Mouse (Mus musculus): ENCODE measurements around the gene Kif5c. TPM values are rescaled to one million over a fixed set of nuclear protein-coding genes. Genes with fewer than 3 reads are reported as not detected.

Gene Kif5c
- polyA plus RNA-seq, 1 experiment from 2014 or later = 178 TPM

DNA sequence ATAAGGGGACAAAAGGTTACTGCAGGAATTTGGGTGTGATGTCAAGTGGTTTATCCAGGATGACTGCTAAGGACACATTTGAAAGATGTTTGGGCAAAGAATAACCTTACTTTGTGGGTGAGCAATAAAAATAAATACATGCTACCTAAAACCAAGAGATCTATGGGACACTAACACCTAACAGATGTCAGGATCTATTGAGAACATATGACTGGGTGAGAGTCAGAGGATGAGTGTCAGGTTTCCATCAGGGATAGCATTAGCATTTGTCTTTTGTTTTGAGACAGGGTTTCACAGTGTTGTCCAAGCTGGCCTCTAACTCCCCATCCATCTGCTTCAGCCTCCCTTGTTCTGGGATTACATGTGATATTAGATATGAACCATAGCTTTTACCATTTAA, 26.2 kb upstream of the Kif5c start:
- Histone ChIP-seq H3K9me3 (no peaks in the 10 kb centered on the region), H3K4me1 (replicated peaks) (no peaks in the 10 kb centered on the region), H3K4me2 (no peak overlapping the region), H3K4me3 (no peak overlapping the region), H3K36me3 (no peaks in the 10 kb centered on the region), H3K27me3 (no peaks in the 10 kb centered on the region), H3K27ac (no peak overlapping the region), H3K9ac (no peak overlapping the region)
- no peak for ATAC-seq (ENCODE audit: low FRiP score)

DNA sequence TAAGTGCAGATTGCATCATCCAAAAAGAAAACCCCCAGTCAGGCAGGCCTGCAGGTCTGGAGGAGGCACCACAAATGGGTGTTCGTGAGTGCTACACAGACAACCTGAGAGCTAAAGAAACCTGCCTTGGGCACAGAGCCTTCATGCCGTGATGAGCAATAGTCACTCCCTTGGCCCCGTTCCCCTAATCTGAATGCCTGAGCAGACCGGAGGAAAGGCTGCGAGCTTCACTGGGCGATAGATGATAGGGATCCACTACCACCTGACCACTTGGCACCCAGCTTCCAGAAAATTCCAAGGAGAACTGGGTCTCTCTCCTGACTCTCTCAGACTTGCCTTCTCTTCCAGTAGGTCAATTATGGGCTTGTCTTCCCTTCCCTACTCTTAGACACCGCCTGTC, 24.2 kb upstream of the Kif5c start:
- H3K4me3 ChIP-seq = no peak overlapping the region
- ATAC-seq (ENCODE audit: low FRiP score) = no peak
- H3K36me3 ChIP-seq = no peaks in the 10 kb centered on the region
- H3K4me2 ChIP-seq = no peak overlapping the region
- H3K4me1 ChIP-seq (replicated peaks) = peaks cover 6% of the 10 kb centered on the region; the same call in 1 of the 2 replicates
- H3K9me3 ChIP-seq = no peaks in the 10 kb centered on the region
- H3K27me3 ChIP-seq = no peaks in the 10 kb centered on the region
- H3K9ac ChIP-seq = no peak overlapping the region
- WGBS = 90% methylated on average over 7 of the region's 7 CpGs
- no peak overlapping the region for H3K27ac ChIP-seq

DNA sequence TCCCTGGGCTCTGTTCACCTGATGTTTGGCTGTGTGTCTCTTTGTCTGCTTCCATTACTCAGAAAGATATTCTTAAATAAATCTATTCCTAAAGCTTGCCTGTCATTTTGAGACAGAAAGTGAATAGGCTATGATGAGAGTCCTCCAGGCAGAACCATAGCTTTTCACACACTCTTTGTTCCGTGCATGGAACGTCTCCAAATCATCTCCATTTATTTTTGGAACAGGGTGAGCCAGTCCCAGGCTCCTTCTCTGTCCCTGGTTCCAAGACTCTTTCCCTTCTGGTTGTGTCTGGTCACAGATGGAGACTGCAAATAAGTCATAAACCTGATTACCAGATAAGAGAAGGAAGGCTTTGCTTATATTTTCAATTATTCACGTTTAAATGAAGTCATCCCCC, 22.8 kb upstream of the Kif5c start:
- Histone ChIP-seq H3K27me3 (no peaks in the 10 kb centered on the region), H3K36me3 (no peaks in the 10 kb centered on the region), H3K4me3 (no peak overlapping the region), H3K4me2 (no peak overlapping the region), H3K27ac (no peak overlapping the region), H3K4me1 (replicated peaks) (peaks cover 13% of the 10 kb centered on the region), H3K9me3 (no peaks in the 10 kb centered on the region), H3K9ac (no peak overlapping the region)
- 88% methylated on average over 3 of the region's 3 CpGs for whole genome bisulfite sequencing
- ATAC-seq (ENCODE audit: low FRiP score) = no peak

DNA sequence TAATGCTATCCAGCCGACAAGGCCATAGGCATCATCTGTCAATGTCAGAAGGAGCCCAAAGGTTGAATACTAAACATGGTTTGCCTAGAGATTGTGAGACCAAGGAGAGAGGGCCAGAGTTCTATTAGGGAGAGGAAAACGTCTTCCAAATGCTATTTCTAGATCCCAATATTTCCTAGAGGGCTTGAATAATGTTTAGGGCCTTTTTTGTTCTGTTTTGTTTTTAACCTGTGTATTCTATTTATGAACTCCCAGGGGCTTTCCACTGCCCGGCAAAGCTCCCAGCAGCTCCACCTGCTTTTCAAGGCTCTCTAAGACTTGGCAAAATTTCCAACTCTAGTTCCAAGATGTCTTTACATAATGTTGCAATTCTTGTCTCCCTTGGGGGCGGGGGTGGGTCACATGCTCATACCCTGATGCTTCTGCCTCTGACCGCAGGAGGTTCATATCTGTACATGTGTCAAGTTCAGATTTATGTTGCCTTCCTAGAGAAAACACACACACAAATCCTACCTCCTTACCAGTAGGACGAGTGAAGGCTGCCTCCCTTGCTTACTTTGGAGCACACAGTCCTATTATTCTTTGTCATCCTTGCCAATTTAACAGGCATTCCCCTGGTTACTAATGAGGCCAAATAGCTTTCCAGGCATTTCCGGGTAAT, 18.9 kb upstream of the Kif5c start:
- WGBS = 39% methylated on average over 7 of the region's 7 CpGs
- H3K9me3 ChIP-seq = no peaks in the 10 kb centered on the region
- peak; percentile 67 for ATAC-seq (ENCODE audit: low FRiP score)
- H3K4me2 ChIP-seq = no peak overlapping the region
- no peaks in the 10 kb centered on the region for H3K36me3 ChIP-seq
- H3K9ac ChIP-seq = no peak overlapping the region
- peak overlapping the region; percentile 48 for H3K27ac ChIP-seq
- H3K4me1 ChIP-seq (replicated peaks) = peaks cover 16% of the 10 kb centered on the region
- no peak overlapping the region for H3K4me3 ChIP-seq
- no peaks in the 10 kb centered on the region for H3K27me3 ChIP-seq

DNA sequence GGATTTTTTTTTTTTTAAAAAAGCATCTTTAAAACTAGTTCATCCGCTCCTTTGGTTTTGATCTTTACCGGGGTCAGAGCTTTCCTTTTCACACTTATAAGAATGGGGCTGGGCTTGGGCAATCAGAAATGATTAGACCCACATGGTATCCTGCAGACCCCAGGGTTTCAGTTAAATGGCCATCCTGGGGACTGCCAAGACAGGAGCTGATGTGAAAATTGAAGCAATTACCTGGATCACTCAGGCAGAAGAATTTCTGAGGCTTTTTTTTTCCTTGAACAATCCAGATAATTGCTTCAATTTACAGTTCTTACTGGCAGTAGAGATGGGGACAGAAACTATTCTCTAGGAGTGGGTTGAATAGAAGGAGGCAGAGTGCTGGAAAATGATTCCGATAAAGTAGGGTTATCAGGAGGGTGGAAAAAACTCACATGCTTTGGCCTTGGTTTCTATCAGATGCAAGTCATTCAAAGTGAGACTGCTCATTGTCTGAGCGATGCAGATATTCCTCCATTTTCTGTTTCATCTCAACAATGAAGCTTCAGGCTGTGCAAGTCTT, 16.2 kb upstream of the Kif5c start:
- H3K27me3 ChIP-seq = no peaks in the 10 kb centered on the region
- no peak overlapping the region for H3K4me2 ChIP-seq
- peak overlapping the region; percentile 66 for H3K27ac ChIP-seq
- no peak overlapping the region for H3K9ac ChIP-seq
- no peaks in the 10 kb centered on the region for H3K9me3 ChIP-seq
- H3K36me3 ChIP-seq = no peaks in the 10 kb centered on the region
- 70% methylated on average over 4 of the region's 4 CpGs for WGBS
- ATAC-seq (ENCODE audit: low FRiP score) = no peak
- H3K4me1 ChIP-seq (replicated peaks) = peaks cover 16% of the 10 kb centered on the region
- no peak overlapping the region for H3K4me3 ChIP-seq

DNA sequence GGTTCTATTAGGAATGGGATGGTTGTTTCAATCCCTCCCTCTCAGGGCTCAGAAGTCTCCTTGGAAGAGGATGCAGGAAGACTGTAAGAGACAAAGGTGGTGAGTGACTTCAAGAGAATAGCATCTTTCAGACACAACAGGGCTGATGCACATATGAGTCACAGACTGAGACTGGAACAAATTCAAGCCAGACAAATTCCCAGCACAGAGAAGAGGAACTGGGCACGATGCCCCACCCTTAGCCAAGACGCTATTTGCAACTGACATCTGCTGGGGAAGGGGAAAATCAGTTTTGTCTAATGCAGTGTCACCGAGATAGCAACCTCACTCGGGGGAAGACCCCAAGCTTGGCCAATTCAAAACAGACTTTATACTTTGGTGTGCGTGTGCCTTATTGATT, 9.5 kb upstream of the Kif5c start:
- WGBS = 81% methylated on average over 5 of the region's 5 CpGs
- Histone ChIP-seq H3K27me3 (0 out of 2 replicates have a peak, but pooled peaks cover 3% of the 10 kb centered on the region), H3K9me3 (no peaks in the 10 kb centered on the region), H3K9ac (no peak overlapping the region), H3K4me3 (no peak overlapping the region), H3K4me1 (replicated peaks) (no peaks in the 10 kb centered on the region), H3K27ac (no peak overlapping the region), H3K4me2 (no peak overlapping the region), H3K36me3 (no peaks in the 10 kb centered on the region)
- no peak for ATAC-seq (ENCODE audit: low FRiP score)

DNA sequence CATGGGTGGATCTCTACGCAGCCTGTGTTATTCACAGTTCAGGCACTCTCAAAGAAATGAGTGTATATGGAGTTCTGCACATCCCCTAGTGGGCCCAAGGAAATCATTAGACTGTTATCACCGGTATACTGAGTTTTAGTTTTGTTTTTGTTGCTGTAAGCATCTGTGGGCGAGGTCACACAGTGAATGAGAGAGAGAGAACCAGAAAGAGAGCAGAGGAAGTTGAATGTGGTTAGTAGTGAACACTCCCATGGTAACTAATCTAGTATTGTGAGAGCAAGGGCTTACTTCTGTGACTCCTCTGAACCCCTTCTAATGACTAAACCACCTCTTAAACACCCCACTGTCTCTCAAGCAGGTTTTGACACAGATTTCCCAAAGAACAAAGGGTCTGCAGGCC, 2.3 kb upstream of the Kif5c start:
- no peak for ATAC-seq (ENCODE audit: low FRiP score)
- Histone ChIP-seq H3K4me1 (replicated peaks) (peaks cover 13% of the 10 kb centered on the region), H3K9ac (no peak overlapping the region), H3K27me3 (0 out of 2 replicates have a peak, but pooled peaks cover 3% of the 10 kb centered on the region), H3K4me3 (no peak overlapping the region), H3K27ac (no peak overlapping the region), H3K4me2 (no peak overlapping the region), H3K36me3 (no peaks in the 10 kb centered on the region), H3K9me3 (no peaks in the 10 kb centered on the region)
- WGBS = 76% methylated on average over 3 of the region's 3 CpGs

DNA sequence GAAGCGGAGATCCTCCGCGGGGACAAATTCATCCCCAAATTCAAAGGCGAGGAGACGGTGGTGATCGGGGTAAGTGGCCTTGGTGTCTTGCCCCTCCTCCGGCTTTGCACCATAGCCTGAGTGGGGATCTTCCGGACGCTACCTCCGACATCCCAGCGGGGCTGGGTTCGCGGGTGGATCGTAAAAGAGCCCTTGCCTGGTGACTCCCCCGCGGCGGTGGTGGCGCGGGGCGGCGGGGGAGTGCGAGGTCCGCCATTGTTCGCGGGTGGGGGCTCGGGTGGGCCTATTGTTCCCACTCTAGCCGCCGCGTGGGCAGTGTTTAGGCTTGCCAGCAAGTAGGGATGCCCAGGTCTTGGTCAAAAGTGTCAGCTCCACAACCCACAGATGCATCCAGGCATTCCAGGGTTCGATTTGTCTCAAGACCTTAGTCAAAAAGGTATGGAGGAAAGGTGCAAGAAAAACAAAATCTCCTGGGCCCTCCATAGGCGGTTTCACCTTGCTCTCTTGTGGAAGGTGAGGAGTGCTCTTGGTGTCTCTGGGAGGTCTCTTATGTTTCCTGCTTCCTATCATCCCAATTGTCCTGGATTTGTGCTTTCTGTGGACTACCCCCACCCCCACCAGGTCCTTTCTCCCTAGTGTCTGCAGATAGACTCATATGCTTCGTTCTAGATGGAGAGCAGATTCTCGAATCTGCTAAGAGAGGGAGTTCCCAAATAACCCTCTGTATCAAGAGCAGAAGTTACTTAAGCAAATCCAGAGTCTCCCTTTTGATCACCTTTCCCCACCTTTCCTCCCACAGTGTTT, 823 bp downstream of the Kif5c start:
- WGBS = under 1% methylated on average over 33 of the region's 33 CpGs
- peak overlapping the region; percentile 94 for H3K9ac ChIP-seq
- H3K27me3 ChIP-seq = no peaks in the 10 kb centered on the region
- peak overlapping the region; percentile 95 for H3K27ac ChIP-seq
- peak overlapping the region; percentile 74 for H3K4me2 ChIP-seq
- peaks cover 30% of the 10 kb centered on the region for H3K4me1 ChIP-seq (replicated peaks)
- H3K9me3 ChIP-seq = no peaks in the 10 kb centered on the region
- peaks cover 18% of the 10 kb centered on the region for H3K36me3 ChIP-seq
- peak overlapping the region; percentile 79 for H3K4me3 ChIP-seq
- ATAC-seq (ENCODE audit: low FRiP score) = peak; percentile 44

DNA sequence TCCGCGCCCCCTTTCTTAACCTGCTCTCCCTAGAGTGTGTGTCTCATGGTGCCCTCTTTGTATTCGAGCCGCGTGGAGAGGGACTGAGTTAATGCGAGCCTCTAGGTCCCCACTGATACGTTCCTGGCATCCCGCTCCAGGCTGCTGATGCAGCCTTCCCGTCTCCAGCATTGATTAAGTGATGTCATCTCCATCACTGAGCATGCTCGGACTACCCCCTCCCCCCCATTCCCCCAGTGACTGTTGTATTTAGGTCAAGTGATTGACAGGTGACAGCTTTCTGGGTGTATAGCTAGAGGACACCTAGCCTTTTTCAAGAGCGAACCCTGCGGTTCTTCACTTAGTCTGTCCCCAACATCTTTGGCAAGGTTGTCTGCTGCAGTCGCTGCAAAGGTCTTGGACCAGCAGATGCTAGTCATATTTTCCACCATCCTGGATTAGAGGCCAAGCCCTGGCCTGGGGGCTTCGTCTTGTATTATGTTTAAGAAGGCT, 1.6 kb downstream of the Kif5c start:
- Histone ChIP-seq H3K9ac (peak overlapping the region; percentile 94), H3K27ac (peak overlapping the region; percentile 95), H3K4me1 (replicated peaks) (peaks cover 30% of the 10 kb centered on the region), H3K4me2 (peak overlapping the region; percentile 74), H3K9me3 (no peaks in the 10 kb centered on the region), H3K36me3 (peaks cover 18% of the 10 kb centered on the region), H3K4me3 (peak overlapping the region; percentile 79), H3K27me3 (no peaks in the 10 kb centered on the region)
- 8% methylated on average over 14 of the region's 14 CpGs for WGBS
- ATAC-seq (ENCODE audit: low FRiP score) = peak; percentile 70

DNA sequence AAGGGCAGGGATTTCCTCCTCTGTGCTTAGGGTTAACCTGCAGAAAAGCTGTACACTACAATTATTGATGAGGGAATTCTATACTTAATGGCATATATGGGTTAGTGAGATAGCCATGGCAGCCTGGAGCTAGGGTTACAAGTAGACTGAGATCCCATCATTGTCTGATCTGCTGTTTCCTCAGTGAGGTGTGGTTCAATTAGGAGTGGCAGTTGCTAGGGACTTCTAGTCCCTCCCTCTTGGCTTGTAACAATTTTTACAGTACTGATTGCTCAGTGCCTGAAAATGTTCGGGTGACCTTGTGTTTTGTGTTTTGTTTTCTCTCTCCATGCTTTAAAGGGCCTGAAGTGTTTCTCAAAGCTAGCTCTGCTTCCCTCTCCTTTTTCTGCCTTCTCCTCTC, 2.1 kb downstream of the Kif5c start:
- 39% methylated on average over 1 of the region's 1 CpGs for WGBS
- peak overlapping the region; percentile 74 for H3K4me2 ChIP-seq

DNA sequence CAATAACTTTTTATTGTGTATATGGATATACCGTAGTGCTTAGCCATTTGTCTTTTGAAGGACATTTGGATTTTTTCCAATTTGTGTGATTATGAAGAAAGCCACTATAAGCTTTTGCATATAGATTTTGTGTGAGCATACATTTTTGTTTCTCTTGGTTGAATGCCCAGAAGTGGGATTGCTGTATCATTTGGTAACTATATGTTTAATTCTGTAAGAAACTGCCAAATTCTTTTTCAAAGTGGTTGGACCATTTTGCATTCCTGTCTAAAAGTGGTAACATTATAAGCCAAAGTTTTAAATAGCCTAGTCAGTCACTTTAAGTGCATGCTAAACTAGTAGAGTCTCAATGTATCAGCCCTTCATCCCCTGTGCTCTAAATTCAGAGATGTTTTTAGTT, 6.5 kb downstream of the Kif5c start:
- whole genome bisulfite sequencing = 96% methylated on average over 1 of the region's 1 CpGs
- no peak overlapping the region for H3K27ac ChIP-seq
- no peak for ATAC-seq (ENCODE audit: low FRiP score)
- no peak overlapping the region for H3K9ac ChIP-seq
- H3K4me3 ChIP-seq = no peak overlapping the region
- peaks cover 21% of the 10 kb centered on the region for H3K36me3 ChIP-seq
- H3K4me2 ChIP-seq = no peak overlapping the region
- no peaks in the 10 kb centered on the region for H3K9me3 ChIP-seq
- H3K4me1 ChIP-seq (replicated peaks) = peaks cover 68% of the 10 kb centered on the region
- no peaks in the 10 kb centered on the region for H3K27me3 ChIP-seq

More for the DNA sequence above, 2.1 kb downstream of the Kif5c start:
- Histone ChIP-seq H3K4me1 (replicated peaks) (peaks cover 36% of the 10 kb centered on the region), H3K9me3 (no peaks in the 10 kb centered on the region), H3K4me3 (peak overlapping the region; percentile 79), H3K27me3 (no peaks in the 10 kb centered on the region), H3K36me3 (peaks cover 18% of the 10 kb centered on the region), H3K27ac (peak overlapping the region; percentile 95), H3K9ac (peak overlapping the region; percentile 94)
- no peak for ATAC-seq (ENCODE audit: low FRiP score)

DNA sequence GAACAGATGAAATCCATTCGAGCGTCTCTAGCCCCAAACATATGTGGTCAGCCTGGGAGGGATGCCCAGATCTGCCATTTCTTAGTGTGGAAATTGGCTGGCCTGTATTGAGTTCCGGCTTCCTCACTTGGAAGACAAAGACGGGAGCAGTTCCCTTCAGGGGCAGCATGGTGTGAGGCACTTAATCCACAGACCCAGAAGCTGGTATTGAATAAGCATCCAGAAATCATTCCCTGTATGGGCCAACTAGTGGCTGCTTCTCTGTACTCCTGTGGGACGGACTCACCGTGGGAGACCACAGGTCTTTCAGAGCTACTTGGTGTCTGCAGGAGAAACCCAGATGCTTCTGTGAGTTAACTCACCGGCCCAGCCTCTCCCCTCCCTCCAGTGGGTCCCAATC, 8.5 kb downstream of the Kif5c start:
- H3K36me3 ChIP-seq = peaks cover 14% of the 10 kb centered on the region
- ATAC-seq (ENCODE audit: low FRiP score) = peak; percentile 13; the same call in 1 of the 2 replicates
- 61% methylated on average over 7 of the region's 7 CpGs for WGBS
- H3K4me1 ChIP-seq (replicated peaks) = peaks cover 68% of the 10 kb centered on the region
- H3K27me3 ChIP-seq = no peaks in the 10 kb centered on the region
- H3K9me3 ChIP-seq = no peaks in the 10 kb centered on the region
- no peak overlapping the region for H3K4me2 ChIP-seq
- H3K4me3 ChIP-seq = no peak overlapping the region
- no peak overlapping the region for H3K9ac ChIP-seq
- H3K27ac ChIP-seq = peak overlapping the region; percentile 37; the same call in 1 of the 2 replicates

Measured in hindbrain, embryonic 13.5 days (tissue).